Mouse (Mus musculus): Measurements from ENCODE around the gene Asns. TPM values are rescaled to one million over a fixed set of nuclear protein-coding genes. Genes with fewer than 3 reads are reported as not detected.
A peak's percentile ranks its signal among the peaks of the same experiment; 100 is the strongest.
"Not testable (repeated sequence)": the region's sequence is repeated elsewhere in the genome, so short reads cannot be mapped to it uniquely, and the experiment has no call there.

Gene Asns
- polyA plus RNA-seq, 1 experiment from 2014 or later, result 44.8 TPM

DNA sequence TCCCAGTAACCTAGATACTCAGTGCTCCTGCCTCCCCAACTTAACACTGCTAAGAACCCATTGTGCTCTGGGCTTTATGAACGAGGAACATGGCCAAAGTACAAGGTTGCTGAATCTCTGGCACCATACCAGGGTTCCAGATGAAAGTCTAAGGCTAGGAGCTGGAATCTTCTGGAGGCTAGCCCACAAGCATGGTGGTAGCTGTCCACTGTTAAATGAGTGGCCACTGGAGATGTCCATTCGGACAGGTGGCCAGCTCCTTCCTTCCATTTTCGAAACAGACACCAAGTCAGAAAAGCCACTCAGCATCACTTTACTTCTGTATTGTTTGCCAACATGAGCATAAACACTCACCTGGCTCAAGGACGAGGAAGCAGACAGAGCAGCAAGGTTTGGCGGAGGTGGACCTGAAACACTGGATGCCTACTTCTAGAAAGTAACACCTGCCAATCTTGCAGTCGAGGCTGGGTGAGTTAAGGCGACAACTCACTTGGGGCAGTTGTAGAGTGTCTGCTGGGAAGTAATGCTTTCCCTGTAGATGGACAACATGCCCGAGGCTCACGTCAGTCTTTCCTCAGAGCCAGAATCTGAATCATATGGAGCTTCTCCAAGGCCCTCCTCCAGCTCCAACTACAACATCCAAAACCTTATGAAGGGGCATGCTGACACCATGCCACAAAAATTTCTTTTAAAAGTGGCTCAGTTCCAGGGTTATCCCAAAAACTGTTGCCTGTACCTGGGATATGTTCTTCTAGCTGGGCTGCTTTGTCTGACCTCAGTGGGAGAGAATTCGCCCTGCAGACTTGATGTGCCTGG lies 20.4 kb downstream of the Asns start:
- Histone ChIP-seq H3K4me1 (no peaks in the 10 kb centered on the region), H3K4me2 (no peak overlapping the region), H3K4me3 (replicated peaks) (no peak overlapping the region), H3K9me3 (no peaks in the 10 kb centered on the region), H3K36me3 (replicated peaks) (no peaks in the 10 kb centered on the region), H3K27me3 (no peaks in the 10 kb centered on the region), H3K27ac (no peak overlapping the region), H3K9ac (no peak overlapping the region)
- no peak for ATAC-seq (ENCODE audit: low FRiP score)
- WGBS, result 88% methylated on average over 10 of the region's 10 CpGs

DNA sequence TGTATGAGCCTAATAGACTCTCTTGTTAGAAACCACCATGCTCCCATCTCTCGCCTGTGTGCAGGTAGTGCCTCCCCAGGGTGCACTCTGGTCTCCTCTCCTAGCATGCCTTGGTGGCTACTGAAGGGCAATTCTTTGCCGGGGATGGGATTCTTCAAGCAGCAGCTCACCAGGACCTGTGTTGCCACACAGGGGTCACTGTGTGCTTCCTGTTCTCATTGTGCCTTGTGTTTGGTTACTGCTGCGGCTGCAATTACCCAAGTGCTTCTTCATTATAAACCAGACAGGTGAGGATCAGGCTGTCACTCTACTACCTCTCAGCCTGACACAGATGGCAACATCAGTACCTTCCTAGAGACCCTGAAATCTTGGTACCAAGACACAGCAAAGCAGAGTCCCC lies 21.6 kb downstream of the Asns start:
- H3K4me1 ChIP-seq, result no peaks in the 10 kb centered on the region
- H3K9ac ChIP-seq, result no peak overlapping the region
- no peak overlapping the region for H3K4me3 ChIP-seq (replicated peaks)
- no peaks in the 10 kb centered on the region for H3K36me3 ChIP-seq (replicated peaks)
- H3K9me3 ChIP-seq, result no peaks in the 10 kb centered on the region
- H3K27ac ChIP-seq, result no peak overlapping the region
- H3K27me3 ChIP-seq, result no peaks in the 10 kb centered on the region
- 81% methylated on average over 3 of the region's 3 CpGs for WGBS
- H3K4me2 ChIP-seq, result no peak overlapping the region
- no peak for ATAC-seq (ENCODE audit: low FRiP score)

DNA sequence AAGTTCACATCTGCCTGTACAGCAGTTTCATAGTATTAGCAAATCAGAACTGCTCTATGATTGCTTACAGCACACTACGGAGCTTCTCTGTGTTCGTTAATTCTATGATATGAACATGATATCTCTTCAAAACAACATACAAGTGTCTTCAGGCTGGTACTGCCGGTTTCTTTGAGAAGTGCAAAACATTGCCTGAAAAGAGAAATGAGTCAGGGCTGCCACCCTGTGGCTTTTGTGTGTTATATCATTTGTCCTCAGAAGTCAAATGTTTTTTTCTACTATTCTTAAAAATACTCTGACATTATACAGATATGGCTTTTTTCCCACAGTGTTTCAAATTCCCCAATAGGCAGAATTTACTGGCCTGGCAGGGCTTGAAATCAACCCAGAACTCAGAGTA lies 22.5 kb downstream of the Asns start:
- Histone ChIP-seq H3K36me3 (replicated peaks) (no peaks in the 10 kb centered on the region), H3K9me3 (no peaks in the 10 kb centered on the region), H3K4me1 (no peaks in the 10 kb centered on the region), H3K27me3 (no peaks in the 10 kb centered on the region), H3K4me3 (replicated peaks) (no peak overlapping the region), H3K4me2 (no peak overlapping the region), H3K9ac (no peak overlapping the region), H3K27ac (no peak overlapping the region)
- ATAC-seq (ENCODE audit: low FRiP score), result no peak
- WGBS, result 65% methylated on average over 3 of the region's 3 CpGs

DNA sequence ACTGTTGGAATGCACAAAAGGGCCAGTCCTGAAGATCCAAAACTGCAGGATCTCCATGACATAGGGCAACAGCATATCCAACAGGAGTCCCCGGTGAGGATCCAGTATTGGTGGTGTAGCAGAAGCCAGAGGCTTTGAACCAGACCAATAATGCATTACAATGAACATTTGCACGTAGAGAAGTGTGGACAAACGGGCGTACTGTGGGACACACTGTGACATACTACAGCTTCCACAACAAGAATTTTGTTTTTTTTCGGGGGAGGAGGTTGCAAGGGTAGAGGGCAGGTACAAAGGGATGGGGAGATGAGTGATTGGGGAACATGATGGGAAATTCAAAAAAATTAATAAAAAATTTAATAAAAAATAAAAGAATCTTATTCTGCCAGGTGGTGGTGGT lies 23.3 kb downstream of the Asns start:
- Histone ChIP-seq H3K9me3 (no peaks in the 10 kb centered on the region), H3K4me3 (replicated peaks) (no peak overlapping the region), H3K4me2 (no peak overlapping the region), H3K27ac (no peak overlapping the region), H3K9ac (no peak overlapping the region), H3K36me3 (replicated peaks) (no peaks in the 10 kb centered on the region), H3K4me1 (no peaks in the 10 kb centered on the region), H3K27me3 (no peaks in the 10 kb centered on the region)
- ATAC-seq (ENCODE audit: low FRiP score), result no peak
- WGBS, result 91% methylated on average over 5 of the region's 5 CpGs

DNA sequence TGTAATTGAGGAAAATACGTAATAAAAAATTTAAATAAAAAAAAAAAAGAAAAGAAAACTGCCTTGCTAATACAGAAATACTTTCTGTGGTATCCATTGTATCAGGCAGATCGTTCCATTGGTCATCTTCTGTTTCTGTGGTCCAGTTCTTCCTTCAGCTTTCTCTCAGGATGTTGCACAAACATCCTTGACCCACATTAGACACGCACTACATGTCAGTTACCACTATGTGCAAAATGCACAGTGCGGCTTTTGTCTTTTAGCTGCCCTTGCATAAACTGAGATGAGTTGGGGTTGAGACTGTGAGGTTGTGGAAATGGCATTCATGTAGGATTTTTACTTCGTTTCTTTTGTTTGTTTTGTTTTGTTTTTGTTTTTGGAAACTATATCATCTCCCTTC lies 24.7 kb downstream of the Asns start:
- Histone ChIP-seq H3K4me3 (replicated peaks) (no peak overlapping the region), H3K27ac (no peak overlapping the region), H3K4me2 (no peak overlapping the region), H3K4me1 (no peaks in the 10 kb centered on the region), H3K9ac (no peak overlapping the region), H3K27me3 (no peaks in the 10 kb centered on the region), H3K36me3 (replicated peaks) (no peaks in the 10 kb centered on the region), H3K9me3 (no peaks in the 10 kb centered on the region)
- no peak for ATAC-seq (ENCODE audit: low FRiP score)
- 86% methylated on average over 5 of the region's 5 CpGs for WGBS

GRCm38 (mm10) chr6:7665902-7666301 lies 27.2 kb downstream of the Asns start:
- H3K27ac ChIP-seq; H3K4me2 ChIP-seq; ATAC-seq (ENCODE audit: low FRiP score); H3K4me3 ChIP-seq (replicated peaks); H3K4me1 ChIP-seq; H3K9me3 ChIP-seq; H3K36me3 ChIP-seq (replicated peaks); H3K9ac ChIP-seq; H3K27me3 ChIP-seq: not testable (repeated sequence)
- 99% methylated on average over 4 of the region's 4 CpGs for WGBS

DNA sequence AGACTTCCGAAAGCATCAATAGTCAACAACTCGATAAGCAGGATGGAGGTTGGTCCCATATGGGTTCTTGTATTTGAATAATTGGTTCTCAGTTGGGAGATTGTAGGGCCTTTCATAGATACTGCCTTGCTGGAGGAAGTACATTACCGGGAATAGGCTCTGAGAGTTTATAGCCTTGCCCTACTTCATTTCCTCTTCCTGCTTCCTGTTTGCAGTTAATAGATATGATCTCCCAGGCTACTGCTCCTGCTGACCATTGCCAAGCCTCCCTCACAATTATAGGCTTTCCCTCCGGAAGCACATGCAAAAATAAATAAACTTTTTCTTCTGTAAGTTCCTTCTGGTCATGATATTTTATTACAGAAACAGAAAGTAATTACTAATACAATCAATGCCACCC lies 31.6 kb downstream of the Asns start:
- H3K4me1 ChIP-seq, result no peaks in the 10 kb centered on the region
- H3K27me3 ChIP-seq, result no peaks in the 10 kb centered on the region
- H3K4me3 ChIP-seq (replicated peaks), result no peak overlapping the region
- WGBS, result 84% methylated on average over 4 of the region's 4 CpGs
- H3K9ac ChIP-seq, result no peak overlapping the region
- no peaks in the 10 kb centered on the region for H3K9me3 ChIP-seq
- no peak overlapping the region for H3K4me2 ChIP-seq
- ATAC-seq (ENCODE audit: low FRiP score), result no peak
- H3K36me3 ChIP-seq (replicated peaks), result no peaks in the 10 kb centered on the region
- H3K27ac ChIP-seq, result no peak overlapping the region

GRCm38 (mm10) chr6:7660377-7661080 lies 32.5 kb downstream of the Asns start:
- Histone ChIP-seq H3K9me3 (no peaks in the 10 kb centered on the region), H3K36me3 (replicated peaks) (no peaks in the 10 kb centered on the region), H3K27ac (no peak overlapping the region), H3K4me3 (replicated peaks) (no peak overlapping the region), H3K4me1 (no peaks in the 10 kb centered on the region), H3K9ac (no peak overlapping the region), H3K4me2 (no peak overlapping the region), H3K27me3 (no peaks in the 10 kb centered on the region)
- peak; percentile 61; the same call in 1 of the 2 replicates for ATAC-seq (ENCODE audit: low FRiP score)
- 62% methylated on average over 5 of the region's 5 CpGs for WGBS

DNA sequence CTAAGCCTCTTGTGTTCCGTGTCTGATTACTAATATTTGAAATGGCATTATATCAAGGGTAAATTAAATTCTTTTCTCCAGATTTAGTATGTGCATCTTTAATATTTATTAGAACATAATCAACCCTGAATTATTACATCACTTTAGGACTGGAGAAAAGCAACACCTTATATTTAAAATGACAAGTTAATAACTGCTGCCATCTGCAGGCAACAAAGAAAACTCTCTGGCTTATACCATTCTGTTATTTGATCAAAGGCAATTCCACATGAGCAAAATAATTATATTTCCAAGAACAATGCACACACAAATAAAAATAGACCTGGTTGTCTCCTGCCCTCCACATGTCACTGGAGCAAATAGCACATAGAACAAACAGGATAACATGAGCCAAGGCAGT lies 36.5 kb downstream of the Asns start:
- Histone ChIP-seq H3K9ac (no peak overlapping the region), H3K27ac (no peak overlapping the region), H3K27me3 (no peaks in the 10 kb centered on the region), H3K36me3 (replicated peaks) (no peaks in the 10 kb centered on the region), H3K9me3 (no peaks in the 10 kb centered on the region), H3K4me2 (no peak overlapping the region), H3K4me1 (no peaks in the 10 kb centered on the region), H3K4me3 (replicated peaks) (no peak overlapping the region)
- 93% methylated on average over 1 of the region's 1 CpGs for WGBS
- ATAC-seq (ENCODE audit: low FRiP score), result no peak

DNA sequence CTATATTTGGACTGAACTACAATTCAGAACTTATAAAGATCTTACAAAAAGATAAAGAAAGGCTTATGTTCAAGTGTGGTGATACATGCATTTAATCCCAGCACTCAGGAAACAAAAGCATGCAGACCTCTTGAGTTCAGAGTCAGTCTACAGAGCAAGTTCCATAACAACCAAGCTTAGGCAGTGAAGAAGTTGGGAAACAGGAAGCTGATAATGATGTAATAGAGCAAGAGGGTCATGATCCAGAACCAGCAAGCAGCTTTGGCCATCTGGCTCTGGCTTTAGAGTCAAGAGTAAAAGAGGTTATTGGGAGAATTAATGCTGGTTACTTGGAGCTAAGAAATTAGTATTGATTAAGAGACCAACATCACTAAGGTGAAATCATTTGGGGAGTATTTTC lies 44.6 kb downstream of the Asns start:
- Histone ChIP-seq H3K27me3 (no peaks in the 10 kb centered on the region), H3K4me2 (no peak overlapping the region), H3K4me1 (no peaks in the 10 kb centered on the region), H3K27ac (no peak overlapping the region), H3K9me3 (no peaks in the 10 kb centered on the region), H3K9ac (no peak overlapping the region), H3K36me3 (replicated peaks) (no peaks in the 10 kb centered on the region), H3K4me3 (replicated peaks) (no peak overlapping the region)
- no peak for ATAC-seq (ENCODE audit: low FRiP score)

Other genes starting within 250 kb of the Asns start
- gene Tac1, start 138.4 kb downstream of the Asns start, polyA plus RNA-seq (2016; fragmentation: Nextera tagmentation; extraction: Ambion mirVana), result 14.3 and 18.2 TPM in 2 replicates
- 1.7 and 1.9 TPM in 2 replicates for gene C1galt1, start 151.6 kb upstream of the Asns start, polyA plus RNA-seq (2016; fragmentation: Nextera tagmentation; extraction: Ambion mirVana)